In genomic region chr8:3394600-3394999, GRCm38 (mm10) we compare ENCODE assay signal across 10 mouse cellular contexts. TPM values are rescaled to one million over a fixed set of nuclear protein-coding genes. Genes with fewer than 3 reads are reported as not detected.
A peak's percentile ranks its signal among the peaks of the same experiment; 100 is the strongest.
DNase-seq lines count a peak whose midpoint lies in the region; ATAC-seq lines count a peak whose summit lies in the region.
"Had no signal": no experiment of that assay in that cellular context is flagged by ENCODE, and none has a peak within 500 bp of the region (broad histone marks: within the 10 kb centered on the region; RNA-seq: fewer than 3 reads in every experiment).

No protein-coding gene starts in this region.

- WGBS in intestine, embryonic 15.5 days = 24% methylated on average over 6 of the region's 6 CpGs
- WGBS in midbrain, embryonic 12.5 days = 4% methylated on average over 6 of the region's 6 CpGs

- peak; percentile 17 for DNase-seq in embryo, embryonic 10.5 days (ENCODE audit: low spot score)
- DNase-seq in embryo, embryonic 10 days (ENCODE audit: low spot score) = no peak
- DNase-seq in ZHBTc4 (ENCODE audit: low read depth, low spot score) = peak; percentile 75
- DNase-seq in cerebellum, adult 11 months = no peak
- DNase-seq in right cerebral cortex, adult 2 months (ENCODE audit: low spot score in 2 of 2) = no peak
- DNase-seq in retina, postnatal 1 day = no peak

- ATAC-seq in intestine, embryonic 15.5 days = no peak
- peak; percentile 17; the same call in 1 of the 2 replicates for ATAC-seq in midbrain, embryonic 12.5 days (ENCODE audit: low FRiP score, low read depth)

- peak overlapping the region; percentile 19 for H3K4me2 ChIP-seq in intestine, embryonic 15.5 days (replicated peaks)
- H3K4me2 ChIP-seq in midbrain, embryonic 12.5 days (replicated peaks) = peak overlapping the region; percentile 86

- no peaks in the 10 kb centered on the region for H3K9me3 ChIP-seq in intestine, embryonic 15.5 days
- H3K9me3 ChIP-seq in midbrain, embryonic 12.5 days = no peaks in the 10 kb centered on the region
- H3K9me3 ChIP-seq: limb, embryonic 12.5 days had no signal

- peaks cover 18% of the 10 kb centered on the region for H3K4me1 ChIP-seq in intestine, embryonic 15.5 days (replicated peaks)
- H3K4me1 ChIP-seq in midbrain, embryonic 12.5 days = peaks cover 30% of the 10 kb centered on the region

- H3K4me3 ChIP-seq in intestine, embryonic 15.5 days (replicated peaks) = peak overlapping the region; percentile 7; the same call in 1 of the 2 replicates
- 0 out of 2 replicates have a peak overlapping the region, but pooled peaks have one; percentile 9 for H3K4me3 ChIP-seq in midbrain, embryonic 12.5 days

- H3K9ac ChIP-seq in intestine, embryonic 15.5 days = no peak overlapping the region
- no peak overlapping the region for H3K9ac ChIP-seq in midbrain, embryonic 12.5 days (replicated peaks)

- H3K27ac ChIP-seq in intestine, embryonic 15.5 days = no peak overlapping the region
- peak overlapping the region; percentile 58 for H3K27ac ChIP-seq in midbrain, embryonic 12.5 days (replicated peaks)
- H3K27ac ChIP-seq: limb, embryonic 12.5 days had no signal

- H3K36me3 ChIP-seq in intestine, embryonic 15.5 days = no peaks in the 10 kb centered on the region
- 0 out of 2 replicates have a peak, but pooled peaks cover 6% of the 10 kb centered on the region for H3K36me3 ChIP-seq in midbrain, embryonic 12.5 days

- H3K27me3 ChIP-seq in intestine, embryonic 15.5 days (replicated peaks) = no peaks in the 10 kb centered on the region
- no peaks in the 10 kb centered on the region for H3K27me3 ChIP-seq in midbrain, embryonic 12.5 days
- H3K27me3 ChIP-seq: limb, embryonic 12.5 days had no signal

RNA-seq across cellular contexts. Expression of gene Arhgef18, which starts 1.8 kb away (rescaled TPM):
- 6.6 and 7.0 TPM in 2 replicates for polyA plus RNA-seq in intestine, embryonic 15.5 days (2015; fragmentation: Nextera tagmentation; extraction: Ambion mirVana)
- polyA plus RNA-seq in midbrain, embryonic 12.5 days (2016; fragmentation: Nextera tagmentation; extraction: Ambion mirVana) = 14.0 and 15.3 TPM in 2 replicates

RNA-seq across cellular contexts. Expression of gene A430078G23Rik, which starts 41.4 kb away (rescaled TPM):
- polyA plus RNA-seq in intestine, embryonic 15.5 days (2015; fragmentation: Nextera tagmentation; extraction: Ambion mirVana) = 0.19 and 0.21 TPM in 2 replicates
- polyA plus RNA-seq in midbrain, embryonic 12.5 days (2016; fragmentation: Nextera tagmentation; extraction: Ambion mirVana) = not detected in 2 replicates
- polyA plus RNA-seq: cortical plate, adult 2 months had no signal

Comparison
In these comparisons a context has a peak if more than half of its experiments do, and no peak if none do; other contexts are left out.
1. DNase-seq: peak in embryo, embryonic 10.5 days (single experiment) and ZHBTc4 (single experiment); none in embryo, embryonic 10 days (single experiment), cerebellum, adult 11 months (single experiment), right cerebral cortex, adult 2 months (0 of 2) and retina, postnatal 1 day (single experiment).